Mouse (Mus musculus) brain, embryonic 14.5 days (tissue): ENCODE results near the gene Kif1c.

ENCODE experiments used
- CTCF ChIP-seq: fragments of 200-500 bp; IDR thresholded peaks from 2 replicates; pipeline ENCODE4 v1.5.1; 2012; ENCODE audit warnings: inconsistent platforms, mild to moderate bottlenecking, moderate library complexity, borderline replicate concordance; ENCODE audit not compliant: insufficient read depth, insufficient read length; ENCODE audit errors: extremely low read depth
- POLR2A ChIP-seq: fragments of 200-500 bp; IDR thresholded peaks from 2 replicates; pipeline ENCODE4 v1.6.1; 2012; ENCODE audit warnings: mild to moderate bottlenecking, inconsistent platforms, borderline replicate concordance; ENCODE audit not compliant: poor library complexity, insufficient read depth, insufficient read length, severe bottlenecking; ENCODE audit errors: extremely low read depth

DNA sequence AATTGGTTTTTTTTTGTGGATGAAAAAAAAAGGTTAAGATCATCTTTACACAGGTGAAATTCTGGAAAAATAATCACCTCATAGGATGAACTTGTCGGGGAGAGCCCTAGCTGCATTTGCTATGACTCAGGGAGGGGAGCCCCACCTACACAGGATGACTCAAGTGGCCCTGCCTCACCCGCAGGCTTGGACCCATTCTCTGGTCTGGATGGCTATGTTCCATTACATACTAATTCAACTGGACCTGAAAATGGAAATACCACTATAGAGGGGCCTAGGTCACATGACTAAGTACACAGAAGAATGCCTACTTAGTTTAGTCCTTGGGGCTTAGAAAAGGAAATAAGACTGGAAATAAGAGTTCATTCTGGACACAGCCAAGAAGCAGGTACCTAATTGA is 49.0 kb upstream of the Kif1c start:
- TF ChIP-seq POLR2A (no peak), CTCF (no peak)
